Mouse (Mus musculus) MEL (cell line): ENCODE data around the gene Rabgap1l. TPM values are rescaled to one million over a fixed set of nuclear protein-coding genes. Genes with fewer than 3 reads are reported as not detected.
A peak's percentile ranks its signal among the peaks of the same experiment; 100 is the strongest.

Experiments used
- DNase-seq: peaks from one replicate; pipeline ENCODE4 v3.0.0; 2011; ENCODE audit warnings: low read depth, low spot score
- H3K27ac ChIP-seq: 2 replicates; pipeline ENCODE4 v1.5.1; 2012; ENCODE audit warnings: low read depth, mild to moderate bottlenecking, control low read depth, low read length, moderate library complexity; ENCODE audit not compliant: control insufficient read depth
- H3K27me3 ChIP-seq, 2 experiments: fragments of 150-350 bp in 1 of 2; sonication (generic) in 1 of 2; 2 replicates each; pipeline ENCODE4 v1.6.1; 2012; ENCODE audit warnings: low read length in 2 of 2, mild to moderate bottlenecking in 2 of 2, improper control_type of control experiment in 1 of 2, moderate library complexity in 1 of 2; ENCODE audit not compliant: insufficient read depth in 2 of 2, control insufficient read depth in 1 of 2
- H3K36me3 ChIP-seq, 2 experiments: 2 replicates each; pipeline ENCODE4 v1.6.1; 2012 to 2014; ENCODE audit warnings: low read length in 2 of 2, improper control_type of control experiment in 1 of 2, inconsistent platforms in 1 of 2, mild to moderate bottlenecking in 1 of 2; ENCODE audit not compliant: insufficient read depth in 2 of 2, control insufficient read depth in 1 of 2
- H3K4me1 ChIP-seq, 2 experiments: fragments of 150-350 bp in 1 of 2; sonication (generic) in 1 of 2; 2 replicates each; pipeline ENCODE4 v1.6.1; 2012; ENCODE audit warnings: low read length in 2 of 2, improper control_type of control experiment in 1 of 2, mild to moderate bottlenecking in 1 of 2; ENCODE audit not compliant: insufficient read depth in 2 of 2, control insufficient read depth in 1 of 2
- H3K4me3 ChIP-seq, 2 experiments: fragments of 150-350 bp in 1 of 2; sonication (generic) in 1 of 2; 2 replicates each; pipeline ENCODE4 v1.5.1; 2012; ENCODE audit warnings: low read depth in 2 of 2, low read length in 2 of 2, mild to moderate bottlenecking in 2 of 2, moderate library complexity in 2 of 2, control low read depth in 1 of 2, improper control_type of control experiment in 1 of 2; ENCODE audit not compliant: control insufficient read depth in 1 of 2, insufficient read depth in 1 of 2
- H3K79me2 ChIP-seq: 2 replicates; pipeline ENCODE4 v1.6.1; 2012; ENCODE audit warnings: mild to moderate bottlenecking, low read length, moderate library complexity; ENCODE audit not compliant: control insufficient read depth, poor library complexity, insufficient read depth
- H3K9ac ChIP-seq: 2 replicates; pipeline ENCODE4 v1.6.1; 2012; ENCODE audit warnings: low read depth, mild to moderate bottlenecking, control low read depth, low read length, moderate library complexity; ENCODE audit not compliant: control insufficient read depth, poor library complexity, severe bottlenecking
- H3K9me3 ChIP-seq: fragments of 150-350 bp; sonication (generic); replicated peaks from 2 replicates; pipeline ENCODE4 v1.6.1; 2012; ENCODE audit warnings: mild to moderate bottlenecking, low read length, improper control_type of control experiment, moderate library complexity; ENCODE audit not compliant: insufficient read depth
- CHD2 ChIP-seq: IDR thresholded peaks from 2 replicates; pipeline ENCODE4 v1.6.1; 2011; ENCODE audit warnings: low read length, improper control_type of control experiment
- EP300 ChIP-seq, 2 experiments: IDR thresholded peaks; 2 replicates each; pipeline ENCODE4 v1.6.1; 2011; ENCODE audit warnings: improper control_type of control experiment in 2 of 2, low read length in 2 of 2, low read depth in 1 of 2, mild to moderate bottlenecking in 1 of 2
- ETS1 ChIP-seq: IDR thresholded peaks from 2 replicates; pipeline ENCODE4 v1.6.1; 2012; ENCODE audit warnings: low read depth, mild to moderate bottlenecking, inconsistent platforms, low read length, improper control_type of control experiment, moderate library complexity
- GABPA ChIP-seq: IDR thresholded peaks from 2 replicates; pipeline ENCODE4 v1.6.1; 2012; ENCODE audit warnings: low read depth, mild to moderate bottlenecking, inconsistent platforms, low read length, improper control_type of control experiment, moderate library complexity
- GATA1 ChIP-seq: IDR thresholded peaks from 2 replicates; pipeline ENCODE4 v1.6.1; 2011; ENCODE audit warnings: low read depth, low read length, improper control_type of control experiment
- HCFC1 ChIP-seq: IDR thresholded peaks from 2 replicates; pipeline ENCODE4 v1.6.1; 2012; ENCODE audit warnings: low read depth, mild to moderate bottlenecking, inconsistent platforms, low read length, improper control_type of control experiment, moderate library complexity
- KAT2A ChIP-seq: conservative IDR thresholded peaks from 2 replicates; pipeline ENCODE4 v1.6.1; 2012; ENCODE audit warnings: low read depth, low read length, improper control_type of control experiment, inconsistent platforms
- MAX ChIP-seq: IDR thresholded peaks from 2 replicates; pipeline ENCODE4 v1.6.1; 2011; ENCODE audit warnings: low read length, improper control_type of control experiment
- MXI1 ChIP-seq: IDR thresholded peaks from 2 replicates; pipeline ENCODE4 v1.6.1; 2011; ENCODE audit warnings: mild to moderate bottlenecking, low read depth, low read length, improper control_type of control experiment
- MYB ChIP-seq: IDR thresholded peaks from 2 replicates; pipeline ENCODE4 v1.6.1; 2011; ENCODE audit warnings: mild to moderate bottlenecking, low read depth, low read length, improper control_type of control experiment
- POLR2A ChIP-seq, 2 experiments: IDR thresholded peaks; 2 replicates each; pipeline ENCODE4 v1.6.1; 2011 to 2012; ENCODE audit warnings: low read length in 2 of 2, mild to moderate bottlenecking in 2 of 2, control low read depth in 1 of 2, improper control_type of control experiment in 1 of 2, low read depth in 1 of 2, moderate library complexity in 1 of 2; ENCODE audit not compliant: control insufficient read depth in 1 of 2, insufficient read depth in 1 of 2, poor library complexity in 1 of 2
- RCOR1 ChIP-seq: IDR thresholded peaks from 2 replicates; pipeline ENCODE4 v1.6.1; 2012; ENCODE audit warnings: low read depth, mild to moderate bottlenecking, inconsistent platforms, low read length, improper control_type of control experiment
- SIN3A ChIP-seq: IDR thresholded peaks from 2 replicates; pipeline ENCODE4 v1.6.1; 2012; ENCODE audit warnings: low read length, improper control_type of control experiment, inconsistent platforms
- SMC3 ChIP-seq: IDR thresholded peaks from 2 replicates; pipeline ENCODE4 v1.6.1; 2011; ENCODE audit warnings: low read depth, low read length, improper control_type of control experiment
- TAL1 ChIP-seq: IDR thresholded peaks from 2 replicates; pipeline ENCODE4 v1.6.1; 2012; ENCODE audit warnings: mild to moderate bottlenecking, inconsistent platforms, low read length, moderate library complexity, mixed read lengths
- TBP ChIP-seq: IDR thresholded peaks from 2 replicates; pipeline ENCODE4 v1.8.0; 2011; ENCODE audit warnings: low read depth, low read length, improper control_type of control experiment
- TCF12 ChIP-seq: IDR thresholded peaks from 2 replicates; pipeline ENCODE4 v1.6.1; 2014; ENCODE audit warnings: low read depth, mild to moderate bottlenecking, inconsistent platforms, low read length, improper control_type of control experiment, moderate library complexity
- UBTF ChIP-seq: IDR thresholded peaks from 2 replicates; pipeline ENCODE4 v1.6.1; 2012; ENCODE audit warnings: low read depth, mild to moderate bottlenecking, inconsistent platforms, low read length, improper control_type of control experiment, moderate library complexity, borderline replicate concordance; ENCODE audit not compliant: insufficient read depth
- USF2 ChIP-seq, 2 experiments: IDR thresholded peaks; 2 replicates each; pipeline ENCODE4 v1.6.1; 2011 to 2012; ENCODE audit warnings: improper control_type of control experiment in 2 of 2, low read length in 2 of 2, borderline replicate concordance in 1 of 2, inconsistent platforms in 1 of 2, low read depth in 1 of 2, mild to moderate bottlenecking in 1 of 2; ENCODE audit not compliant: insufficient read depth in 1 of 2
- ZC3H11A ChIP-seq: IDR thresholded peaks from 2 replicates; pipeline ENCODE4 v1.6.1; 2012; ENCODE audit warnings: low read depth, mild to moderate bottlenecking, inconsistent platforms, low read length, improper control_type of control experiment
- ZMIZ1 ChIP-seq: IDR thresholded peaks from 2 replicates; pipeline ENCODE4 v1.6.1; 2012; ENCODE audit warnings: low read depth, mild to moderate bottlenecking, inconsistent platforms, low read length, improper control_type of control experiment, moderate library complexity
- ZNF384 ChIP-seq: IDR thresholded peaks from 2 replicates; pipeline ENCODE4 v1.6.1; 2012; ENCODE audit warnings: low read depth, mild to moderate bottlenecking, inconsistent platforms, low read length, improper control_type of control experiment
- polyA plus RNA-seq, 2 experiments: library from polyadenylated mRNA; stranded (reverse) in 1 of 2; unstranded in 1 of 2; fragments of >175 nt in 1 of 2; fragments of >200 nt in 1 of 2; gene quantifications; 2 replicates each; pipeline versions ENCODE4 v1.2.1 to v1.2.4; 2012; ENCODE audit warnings: low replicate concordance in 2 of 2, low read depth in 1 of 2; ENCODE audit not compliant: insufficient read length in 2 of 2, insufficient read depth in 1 of 2, missing spikeins in 1 of 2
- total RNA-seq: library from RNA; depleted of rRNA; stranded (reverse); fragments of 300-350 nt; gene quantifications from 2 replicates; pipeline ENCODE4 v1.2.3, GENCODE M21; 2012

The Rabgap1l gene
- total and polyA plus RNA-seq, 3 experiments: 24.1 to 26.2 TPM; not detected in 1

- Histone ChIP-seq H3K9me3 (no peaks in the 10 kb centered on the region), H3K4me3 (peak overlapping the region in 1 of 2 experiments; percentile 53; a peak in 2 of 4 replicates), H3K4me1 (peaks cover 12 to 23% of the 10 kb centered on the region in 2 experiments), H3K27ac (no peak overlapping the region), H3K36me3 (peaks cover 8 to 24% of the 10 kb centered on the region in 2 experiments), H3K79me2 (peaks cover 44% of the 10 kb centered on the region), H3K9ac (no peak overlapping the region; the same call in 1 of the 2 replicates), H3K27me3 (no peaks in the 10 kb centered on the region)
- TF ChIP-seq UBTF: no peak
- TF ChIP-seq HCFC1: no peak
- TF ChIP-seq TCF12: peak; percentile 24; the same call in 1 of the 2 replicates
- TF ChIP-seq MXI1: no peak
- no peak for TF ChIP-seq ZC3H11A
- no peak for TF ChIP-seq ZNF384
- TF ChIP-seq EP300 (IDR thresholded peaks at IDR 0.05; ENCODE audit: low read depth in 1 of 2, low read length in 2 of 2): peak in 1 of 2 experiments; percentile 60; a peak in 1 of 4 replicates
- TF ChIP-seq TBP: no peak
- no peak for TF ChIP-seq ZMIZ1
- no peak for TF ChIP-seq KAT2A
- no peak for TF ChIP-seq GABPA
- no peak for TF ChIP-seq USF2 (IDR thresholded peaks at IDR 0.05; ENCODE audit: borderline replicate concordance in 1 of 2, insufficient read depth in 1 of 2, low read depth in 1 of 2, low read length in 2 of 2)
- TF ChIP-seq POLR2A (IDR thresholded peaks at IDR 0.05; ENCODE audit: control insufficient read depth in 1 of 2, insufficient read depth in 1 of 2, low read depth in 1 of 2, low read length in 2 of 2, poor library complexity in 1 of 2): no peak
- TF ChIP-seq SIN3A: peak; percentile 45
- TF ChIP-seq GATA1: peak; percentile 68
- TF ChIP-seq MYB: no peak
- TF ChIP-seq MAX: no peak
- peak; percentile 65 for DNase-seq
Measured at GRCm38 (mm10) chr1:160787926-160788325, 5.1 kb downstream of the Rabgap1l start.

GRCm38 (mm10) chr1:160787164-160787563 lies 5.8 kb downstream of the Rabgap1l start:
- H3K9ac ChIP-seq: no peak overlapping the region
- H3K79me2 ChIP-seq: peaks cover 40% of the 10 kb centered on the region
- H3K27me3 ChIP-seq: no peaks in the 10 kb centered on the region
- no peak for TF ChIP-seq TBP
- TF ChIP-seq ETS1: 0 out of 2 replicates have a peak, but pooled peaks have one; percentile 21
- no peak for TF ChIP-seq TAL1
- TF ChIP-seq TCF12: peak; percentile 49; the same call in 1 of the 2 replicates
- 0 out of 2 replicates have a peak, but pooled peaks have one; percentile 31 for TF ChIP-seq RCOR1
- no peak for TF ChIP-seq UBTF
- TF ChIP-seq MXI1: peak; percentile 41; the same call in 1 of the 2 replicates
- TF ChIP-seq EP300 (IDR thresholded peaks at IDR 0.05; ENCODE audit: low read depth in 1 of 2, low read length in 2 of 2): peak; percentile 63 to 67; a peak in 3 of 4 replicates
- no peak for TF ChIP-seq SMC3
- peak; percentile 19; the same call in 1 of the 2 replicates for TF ChIP-seq SIN3A
- no peak for TF ChIP-seq KAT2A
- no peak for TF ChIP-seq GABPA
- TF ChIP-seq GATA1: peak; percentile 72
- TF ChIP-seq CHD2: no peak
- TF ChIP-seq MYB: no peak
- no peaks in the 10 kb centered on the region for H3K9me3 ChIP-seq
- H3K4me1 ChIP-seq: peaks cover 12 to 23% of the 10 kb centered on the region in 2 experiments
- H3K27ac ChIP-seq: peak overlapping the region; percentile 65
- no peak overlapping the region for H3K4me3 ChIP-seq
- H3K36me3 ChIP-seq: peaks cover 10 to 24% of the 10 kb centered on the region in 2 experiments
- peak; percentile 21 for DNase-seq
